Mouse (Mus musculus) kidney, postnatal 14 days (tissue): ENCODE data around the gene Cldn13.

ENCODE experiments used
- DNase-seq: peaks from one replicate; pipeline ENCODE4 v3.0.0; 2022; ENCODE audit warnings: mixed read lengths

Gene Cldn13

DNA sequence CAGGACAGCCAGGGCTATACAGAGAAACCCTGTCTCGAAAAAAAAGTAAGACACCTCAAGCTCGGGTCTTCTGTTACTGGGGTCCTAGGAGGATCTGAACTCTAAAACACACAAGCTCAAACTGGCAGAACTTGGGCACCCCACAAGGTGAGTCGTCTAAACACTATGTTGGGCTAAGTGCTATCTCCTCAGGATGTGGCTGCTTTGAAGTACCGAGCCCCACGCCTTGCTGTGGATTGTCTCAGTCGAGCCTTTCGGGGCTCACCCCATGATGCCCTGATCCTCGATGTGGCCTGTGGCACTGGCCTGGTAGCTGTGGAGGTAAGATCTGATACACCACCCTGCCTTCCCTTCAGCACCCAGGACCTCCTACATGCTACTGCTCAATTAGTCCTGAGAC lies 18.0 kb upstream of the Cldn13 start:
- no peak for DNase-seq

DNA sequence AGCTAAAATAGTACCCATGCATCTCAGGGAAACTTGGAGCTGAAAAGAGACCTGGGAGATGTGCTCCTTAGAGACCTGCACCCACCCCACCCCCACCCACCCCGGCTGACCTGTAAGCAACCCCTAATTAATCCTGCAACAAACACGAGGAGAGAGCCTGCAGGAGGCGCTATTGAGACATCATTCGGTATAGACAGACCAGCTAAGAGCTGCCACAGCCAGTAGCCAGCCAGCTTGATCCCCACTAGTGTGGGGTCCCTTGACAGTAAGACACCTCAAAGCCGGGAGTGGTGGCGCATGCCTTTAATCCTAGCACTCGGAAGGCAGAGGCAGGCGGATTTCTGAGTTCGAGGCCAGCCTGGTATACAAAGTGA lies 17.6 kb upstream of the Cldn13 start:
- peak; percentile 64 for DNase-seq

GRCm38 (mm10) chr5:134932179-134932902 lies 17.0 kb upstream of the Cldn13 start, which contains the start of gene Mettl27:
Gene Mettl27, plus strand, starts transcription at chr5:134932368.
- peak; percentile 94 for DNase-seq

GRCm38 (mm10) chr5:134929988-134930387 lies 14.7 kb upstream of the Cldn13 start:
- no peak for DNase-seq

- no peak for DNase-seq
Observed at GRCm38 (mm10) chr5:134926726-134927125, 11.4 kb upstream of the Cldn13 start.

GRCm38 (mm10) chr5:134923141-134923540 lies 7.8 kb upstream of the Cldn13 start:
- DNase-seq: no peak

DNA sequence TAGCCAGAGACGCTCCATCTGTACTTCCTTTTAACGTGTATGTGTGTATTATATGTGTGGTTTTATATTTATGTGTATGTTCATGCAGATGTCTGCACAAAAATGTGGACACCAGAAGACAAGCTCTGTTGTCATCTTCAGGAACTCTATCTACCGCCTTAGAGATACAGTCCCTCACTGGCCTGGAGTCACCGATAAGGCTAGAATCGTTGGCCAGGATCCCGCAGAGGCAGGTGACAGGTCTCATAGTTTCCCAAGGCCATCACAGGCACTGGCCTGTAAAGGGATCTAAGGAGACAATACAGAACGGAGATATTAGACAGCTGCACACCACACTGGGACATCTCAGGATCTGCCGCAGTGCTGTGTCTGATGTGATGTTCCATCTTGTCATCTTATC lies 5.8 kb upstream of the Cldn13 start:
- DNase-seq: no peak

GRCm38 (mm10) chr5:134920106-134920687 lies 4.9 kb upstream of the Cldn13 start:
- DNase-seq: no peak

DNA sequence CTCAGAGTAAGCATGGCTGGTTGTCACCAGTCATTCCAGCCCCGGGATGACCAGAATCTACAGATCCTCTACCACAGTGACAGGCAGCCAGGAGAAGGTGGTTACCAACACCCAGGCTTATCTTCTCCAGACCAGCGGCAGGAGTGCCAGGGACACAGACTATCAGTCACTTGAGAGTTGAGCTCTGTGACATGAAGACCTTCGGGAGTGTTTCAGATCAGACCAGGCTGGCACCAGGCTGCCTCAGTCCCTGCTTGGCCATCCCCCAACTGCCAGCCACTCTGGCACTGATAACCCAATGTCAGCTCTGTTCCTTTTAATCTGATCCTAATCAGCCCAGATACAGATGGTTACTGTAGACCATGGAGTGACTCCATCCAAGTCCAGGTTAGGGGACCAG lies 3.8 kb upstream of the Cldn13 start:
- DNase-seq: no peak

- DNase-seq: peak; percentile 72
Observed at GRCm38 (mm10) chr5:134918071-134918832, 2.9 kb upstream of the Cldn13 start.

GRCm38 (mm10) chr5:134914510-134914909 lies 816 bp downstream of the Cldn13 start:
- no peak for DNase-seq

DNA sequence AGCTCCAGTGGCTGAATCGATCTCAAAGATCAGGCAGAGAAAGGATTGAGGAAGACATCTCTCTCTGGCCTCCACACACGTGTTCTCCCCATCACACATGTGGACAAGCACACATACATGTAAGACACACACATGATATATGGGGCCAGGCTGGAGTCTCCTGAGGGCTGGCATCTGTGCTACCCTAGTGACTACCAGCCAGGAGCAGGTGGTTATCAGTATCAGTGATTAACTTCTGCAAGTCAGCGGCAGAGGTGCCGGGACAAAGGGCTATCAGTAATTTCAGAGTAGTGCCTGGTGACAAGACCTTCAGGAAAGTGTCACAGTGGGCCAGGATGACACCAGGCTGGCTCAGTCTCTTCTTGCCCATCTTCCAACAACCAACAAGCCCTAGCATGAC lies 1.6 kb downstream of the Cldn13 start:
- no peak for DNase-seq

DNA sequence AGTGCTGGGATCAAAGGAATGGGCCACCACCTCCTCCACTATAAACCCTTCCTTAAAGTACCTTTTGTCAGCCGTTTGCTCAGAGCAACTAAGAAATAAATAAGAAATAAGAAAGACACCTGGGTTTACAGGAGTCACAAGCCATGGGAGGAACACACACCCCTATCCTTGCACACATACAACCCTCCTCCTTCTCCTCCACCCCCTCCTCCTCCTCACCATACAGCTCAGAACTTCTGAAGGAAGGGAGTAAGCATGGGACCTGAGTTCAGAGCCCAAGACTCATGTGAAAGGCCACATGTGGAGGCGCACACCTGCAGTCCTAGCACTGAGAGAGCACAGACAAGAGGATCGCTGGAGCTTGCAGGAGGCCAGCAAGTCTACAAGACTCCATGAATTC lies 2.0 kb downstream of the Cldn13 start:
- DNase-seq: no peak

DNA sequence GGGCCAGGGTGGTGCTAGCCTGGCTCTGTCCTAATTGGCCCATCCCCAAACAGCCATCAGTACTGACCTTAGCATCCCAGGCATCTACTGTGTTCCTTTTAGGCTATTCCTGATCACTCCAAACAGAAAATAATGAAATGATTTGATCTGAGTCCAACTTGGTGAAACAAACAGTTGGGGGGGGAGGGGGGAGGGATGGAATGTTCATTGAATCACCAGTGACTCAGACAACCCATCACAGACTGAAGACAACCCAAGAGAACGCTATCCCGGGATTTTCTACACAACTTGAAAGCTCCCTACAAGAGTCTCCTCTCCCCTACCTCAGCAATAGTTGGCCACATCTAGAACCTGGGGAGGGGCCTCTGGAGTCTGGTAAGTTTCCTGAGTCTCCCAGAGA lies 3.4 kb downstream of the Cldn13 start:
- DNase-seq: no peak

DNA sequence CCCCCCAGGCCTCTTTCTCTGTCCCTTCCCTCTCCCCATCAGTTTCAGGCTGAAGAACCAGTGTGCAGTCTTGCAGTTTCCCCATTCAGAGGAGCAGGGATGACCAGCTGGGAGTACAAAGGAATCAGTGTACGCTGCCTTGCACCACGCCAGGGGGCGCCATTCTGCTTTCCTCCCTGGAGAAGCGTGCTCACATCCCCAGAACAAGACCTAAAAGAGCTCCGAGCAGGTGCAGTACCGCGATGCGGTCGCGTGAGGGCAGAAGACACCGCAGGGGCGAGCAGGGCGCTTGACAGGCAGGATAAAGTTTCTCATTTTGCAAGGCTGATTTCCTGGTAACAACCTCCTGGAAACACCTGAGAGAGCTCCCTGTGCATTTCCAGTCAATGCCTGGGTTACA lies 8.2 kb downstream of the Cldn13 start:
- peak; percentile 94 for DNase-seq

GRCm38 (mm10) chr5:134906633-134907032 lies 8.7 kb downstream of the Cldn13 start, which contains the start of gene Tmem270:
Gene Tmem270, minus strand, starts transcription at chr5:134906733.
- DNase-seq: no peak

DNA sequence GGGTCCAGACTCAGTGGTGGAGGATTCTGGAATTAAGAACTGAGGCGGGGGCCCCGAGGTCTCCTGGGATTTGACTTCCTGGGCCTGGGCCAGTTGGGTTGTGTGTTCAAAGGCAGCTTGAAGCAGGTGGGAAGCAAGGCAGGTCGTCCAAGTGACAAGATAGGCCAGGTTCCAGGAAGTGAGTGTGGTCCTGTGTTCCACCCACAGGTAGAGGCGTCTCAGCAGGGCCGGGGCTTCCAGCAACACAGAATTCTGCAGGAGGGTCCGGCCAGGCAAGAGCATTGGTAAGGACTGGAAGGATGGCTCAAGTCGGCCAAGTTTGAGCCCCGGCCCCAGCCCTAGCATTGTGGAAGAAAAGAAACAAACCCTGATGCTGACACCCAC lies 13.7 kb downstream of the Cldn13 start:
- DNase-seq: no peak

- peak; percentile 61 for DNase-seq
Observed at GRCm38 (mm10) chr5:134901012-134901643, 14.2 kb downstream of the Cldn13 start.

DNA sequence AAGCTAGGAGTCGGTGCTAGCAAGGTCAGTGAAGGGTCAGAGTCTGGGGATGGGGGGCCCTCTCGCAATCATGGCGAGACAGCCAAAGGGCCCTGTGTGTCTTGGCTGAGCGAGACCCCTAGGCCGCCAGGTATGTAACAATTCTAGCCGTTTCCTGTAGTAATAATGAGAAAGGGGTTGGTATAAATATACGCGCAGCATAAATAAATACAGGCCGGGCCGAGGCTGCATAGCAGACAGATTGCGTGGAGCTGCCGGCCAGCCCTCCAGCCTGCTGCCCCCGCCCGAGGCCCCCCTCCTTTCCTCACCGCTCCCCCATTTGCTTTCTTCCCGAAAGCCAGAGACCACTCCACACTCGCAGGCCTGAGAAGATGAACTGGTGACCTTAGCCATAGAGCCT lies 17.7 kb downstream of the Cldn13 start:
- DNase-seq: no peak

GRCm38 (mm10) chr5:134896965-134897364 lies 18.4 kb downstream of the Cldn13 start:
- no peak for DNase-seq

DNA sequence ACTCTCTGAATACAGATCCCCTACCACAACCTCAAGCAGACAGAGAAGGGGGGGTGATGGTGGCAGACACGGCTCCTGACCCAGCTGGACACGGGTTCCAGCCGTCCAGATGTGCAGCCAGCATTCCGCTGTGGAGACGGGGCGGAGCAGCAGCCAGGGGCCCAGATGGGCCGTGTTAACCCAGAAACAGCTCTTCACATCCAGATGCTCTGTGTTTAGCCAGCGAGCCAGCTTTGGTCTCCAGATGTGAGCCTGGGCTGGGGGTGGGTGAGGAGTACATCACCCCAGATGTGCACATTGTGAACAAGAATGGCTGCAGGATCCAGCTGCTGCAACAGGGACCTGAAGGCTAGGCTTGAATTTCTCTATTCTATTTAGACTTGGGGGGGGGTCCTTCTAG lies 20.0 kb downstream of the Cldn13 start:
- peak; percentile 19 for DNase-seq

DNA sequence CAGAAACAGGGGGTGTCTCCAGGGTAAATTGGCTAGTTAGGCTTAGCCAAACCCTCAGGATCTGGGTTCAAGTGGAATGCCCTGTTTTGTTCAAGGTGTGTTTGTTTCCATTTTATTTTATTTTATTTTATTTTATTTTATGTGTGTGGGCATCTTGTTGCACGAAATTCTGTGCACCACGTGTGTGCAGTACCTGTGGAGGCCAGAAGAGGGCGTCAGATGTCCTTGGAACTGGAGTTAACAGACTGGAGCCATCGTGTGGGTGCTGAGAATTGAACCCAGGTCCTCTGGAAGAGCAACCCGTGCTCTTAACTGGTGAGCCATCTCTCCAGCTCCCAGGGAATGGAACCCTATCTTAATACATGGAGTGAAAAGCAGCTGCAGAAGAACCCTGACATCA lies 22.6 kb downstream of the Cldn13 start:
- no peak for DNase-seq

DNA sequence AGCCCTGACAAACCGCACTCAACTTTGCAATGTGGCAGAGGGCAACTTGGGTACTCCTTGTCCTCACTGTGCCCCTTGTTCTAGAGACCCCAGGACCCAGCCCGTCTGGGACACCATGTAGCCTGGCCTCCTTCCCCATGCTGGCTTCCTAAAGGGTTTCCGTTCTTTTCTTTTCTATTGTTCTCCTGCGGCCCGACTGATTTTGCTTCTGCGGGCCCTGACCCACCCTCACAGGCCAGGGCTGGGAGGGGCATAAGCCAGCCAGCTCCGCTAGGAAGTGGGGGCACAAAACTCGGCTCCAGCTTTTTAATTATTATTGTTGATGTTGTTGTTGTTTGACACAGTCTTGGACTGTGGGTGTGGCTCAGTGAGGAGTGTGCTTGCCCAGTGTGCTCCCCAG lies 23.8 kb downstream of the Cldn13 start:
- DNase-seq: peak; percentile 47
